Mouse (Mus musculus): ENCODE data around the gene Tnfrsf1a.

Gene Tnfrsf1a

GRCm38 (mm10) chr6:125382024-125382423 is 32.9 kb downstream of the Tnfrsf1a start:
- POLR2A ChIA-PET = interaction anchor here in 2 of 4 experiments (0.6 to 2.1 kb wide), 4 partner anchors 12 to 204 kb away, joined by 3 to 7 read pairs (median 6); no protein-coding TSS in a partner anchor
- CTCF ChIA-PET = interaction anchor here in 2 of 4 experiments (1.1 to 1.4 kb wide), 2 partner anchors 18 to 114 kb away, joined by 3 to 4 read pairs; no protein-coding TSS in a partner anchor

- POLR2A ChIA-PET = interaction anchor here in 3 of 4 experiments (0.5 to 2.4 kb wide), 21 partner anchors 7 to 220 kb away, joined by 3 to 15 read pairs (median 4); partner anchors contain the start of genes Scnn1a (in 1 of the 3) and Tnfrsf1a (in 1 of the 3)
These were observed 36.2 kb downstream of the Tnfrsf1a start for GRCm38 (mm10) chr6:125385066-125385974.

GRCm38 (mm10) chr6:125386080-125386479 is 36.9 kb downstream of the Tnfrsf1a start:
- CTCF ChIA-PET = interaction anchor here in 3 of 4 experiments (0.8 to 2.7 kb wide), 9 partner anchors 18 to 217 kb away, joined by 3 to 9 read pairs (median 4); no protein-coding TSS in a partner anchor
- POLR2A ChIA-PET = interaction anchor here in 3 of 4 experiments (0.6 to 2.4 kb wide), 16 partner anchors 8 to 523 kb away, joined by 3 to 15 read pairs (median 4); partner anchors contain the start of gene Scnn1a (in 1 of the 3)

More at GRCm38 (mm10) chr6:125385066-125385974, 36.2 kb downstream of the Tnfrsf1a start:
- CTCF ChIA-PET = interaction anchor here (0.6 to 2.7 kb wide), 32 partner anchors 10 to 277 kb away, joined by 3 to 9 read pairs (median 3); no protein-coding TSS in a partner anchor

GRCm38 (mm10) chr6:125389853-125390252 is 40.7 kb downstream of the Tnfrsf1a start:
- ChIA-PET POLR2A (interaction anchor here in 1 of 4 experiments (0.6 to 1.3 kb wide), 2 partner anchors 21 to 132 kb away, joined by 3 read pairs; no protein-coding TSS in a partner anchor), CTCF (no interaction called here)

GRCm38 (mm10) chr6:125405461-125406382 is 56.6 kb downstream of the Tnfrsf1a start:
- ChIA-PET POLR2A (interaction anchor here in 3 of 4 experiments (0.5 to 10.7 kb wide), 27 partner anchors 9 to 743 kb away, joined by 3 to 151 read pairs (median 4); partner anchors contain the start of gene Lpcat3 (in 1 of the 3)), CTCF (interaction anchor here in 3 of 4 experiments (0.6 to 1.4 kb wide), 4 partner anchors 13 to 43 kb away, joined by 3 to 4 read pairs (median 3); no protein-coding TSS in a partner anchor)

GRCm38 (mm10) chr6:125407224-125407623 is 58.1 kb downstream of the Tnfrsf1a start:
- ChIA-PET CTCF (interaction anchor here in 1 of 4 experiments (0.8 kb wide), 1 partner anchor 1066 kb away, joined by 3 read pairs; no protein-coding TSS in a partner anchor), POLR2A (interaction anchor here (0.6 to 10.7 kb wide), 41 partner anchors 11 to 253 kb away, joined by 3 to 151 read pairs (median 3); partner anchors contain the start of genes Plekhg6 (in 1 of the 4) and Vamp1 (in 1 of the 4))

GRCm38 (mm10) chr6:125407657-125408056 is 58.5 kb downstream of the Tnfrsf1a start:
- CTCF ChIA-PET = interaction anchor here in 1 of 4 experiments (0.8 kb wide), 1 partner anchor 1065 kb away, joined by 3 read pairs; no protein-coding TSS in a partner anchor
- POLR2A ChIA-PET = interaction anchor here (0.5 to 10.7 kb wide), 39 partner anchors 11 to 253 kb away, joined by 3 to 151 read pairs (median 3); partner anchors contain the start of gene Plekhg6 (in 1 of the 4)

GRCm38 (mm10) chr6:125410551-125410950 is 61.4 kb downstream of the Tnfrsf1a start:
- POLR2A ChIA-PET = interaction anchor here (0.6 to 10.7 kb wide), 100 partner anchors 10 to 669 kb away, joined by 3 to 151 read pairs (median 6); partner anchors contain the start of genes Cd9 (in 2 of the 4), Vamp1 (in 2 of the 4), Cdca3 (in 1 of the 4) and Grcc10 (in 1 of the 4)
- CTCF ChIA-PET = interaction anchor here in 3 of 4 experiments (0.5 to 1.9 kb wide), 10 partner anchors 8 to 212 kb away, joined by 3 to 9 read pairs (median 5); partner anchors contain the start of gene Cd9 (in 1 of the 3)

GRCm38 (mm10) chr6:125410995-125411547 is 61.9 kb downstream of the Tnfrsf1a start:
- ChIA-PET POLR2A (interaction anchor here (0.5 to 10.7 kb wide), 117 partner anchors 9 to 1647 kb away, joined by 3 to 151 read pairs (median 5); partner anchors contain the start of genes Cd9 (in 3 of the 4), Vamp1 (in 2 of the 4), Cdca3 (in 1 of the 4) and Grcc10 (in 1 of the 4)), CTCF (interaction anchor here (0.5 to 1.9 kb wide), 15 partner anchors 8 to 212 kb away, joined by 3 to 9 read pairs (median 5); partner anchors contain the start of gene Cd9 (in 1 of the 4))

GRCm38 (mm10) chr6:125411661-125412060 is 62.5 kb downstream of the Tnfrsf1a start:
- POLR2A ChIA-PET = interaction anchor here (0.5 to 10.7 kb wide), 110 partner anchors 8 to 1646 kb away, joined by 3 to 151 read pairs (median 6); partner anchors contain the start of genes Cd9 (in 3 of the 4), Mrpl51 (in 2 of the 4), Ncapd2 (in 2 of the 4) and Cdca3 (in 1 of the 4)
- CTCF ChIA-PET = interaction anchor here in 3 of 4 experiments (0.5 to 1.9 kb wide), 15 partner anchors 12 to 193 kb away, joined by 3 to 9 read pairs (median 4); no protein-coding TSS in a partner anchor
